Mouse (Mus musculus) neural tube, embryonic 15.5 days (tissue): ENCODE measurements around the gene Retreg3. TPM values are rescaled to one million over a fixed set of nuclear protein-coding genes. Genes with fewer than 3 reads are reported as not detected.

ENCODE experiments used
- ATAC-seq: fragments of 200-750 bp; cut with Nextera tagmentation; 2 replicates; pipeline ENCODE4 v1.8.0; 2017; ENCODE audit warnings: mild to moderate bottlenecking, moderate TSS enrichment, moderate library complexity; ENCODE audit not compliant: low FRiP score
- H3K27ac ChIP-seq: fragments of 300-500 bp; sonication (generic); replicated peaks from 2 replicates; pipeline ENCODE4 v1.5.1; 2015; ENCODE audit warnings: mild to moderate bottlenecking, inconsistent platforms
- H3K27me3 ChIP-seq: fragments of 300-500 bp; sonication (generic); replicated peaks from 2 replicates; pipeline ENCODE4 v1.6.1; 2015; ENCODE audit warnings: inconsistent platforms
- H3K36me3 ChIP-seq: fragments of 300-500 bp; sonication (generic); 2 replicates; pipeline ENCODE4 v1.6.1; 2015; ENCODE audit warnings: inconsistent platforms
- H3K4me1 ChIP-seq: fragments of 300-500 bp; sonication (generic); 2 replicates; pipeline ENCODE4 v1.6.1; 2015; ENCODE audit warnings: inconsistent platforms
- H3K4me2 ChIP-seq: fragments of 300-500 bp; sonication (generic); 2 replicates; pipeline ENCODE4 v1.6.1; 2015; ENCODE audit warnings: inconsistent platforms, mild to moderate bottlenecking, moderate library complexity
- H3K4me3 ChIP-seq: fragments of 300-500 bp; sonication (generic); replicated peaks from 2 replicates; pipeline ENCODE4 v1.5.1; 2015; ENCODE audit warnings: mild to moderate bottlenecking, inconsistent platforms
- H3K9ac ChIP-seq: fragments of 300-500 bp; sonication (generic); replicated peaks from 2 replicates; pipeline ENCODE4 v1.6.1; 2015; ENCODE audit warnings: mild to moderate bottlenecking, inconsistent platforms
- H3K9me3 ChIP-seq: fragments of 300-500 bp; sonication (generic); replicated peaks from 2 replicates; pipeline ENCODE4 v1.6.1; 2016; ENCODE audit warnings: inconsistent platforms
- WGBS: fragments of 180-500 bp; shearing (Covaris S2); methylation state at CpG from one replicate; pipeline ENCODE4 v1.1.7; 2015; ENCODE audit warnings: mixed read lengths; 5-methylcytosine and 5-hydroxymethylcytosine counted together
- polyA plus RNA-seq: library from polyadenylated mRNA; unstranded; fragments of >200 nt; fragmentation: Nextera tagmentation; extraction: Ambion mirVana; gene quantifications from 2 replicates; pipeline ENCODE4 v1.2.1, GENCODE M21; 2015

Retreg3 gene
- polyA plus RNA-seq: 23.5 and 26.0 TPM in 2 replicates

DNA sequence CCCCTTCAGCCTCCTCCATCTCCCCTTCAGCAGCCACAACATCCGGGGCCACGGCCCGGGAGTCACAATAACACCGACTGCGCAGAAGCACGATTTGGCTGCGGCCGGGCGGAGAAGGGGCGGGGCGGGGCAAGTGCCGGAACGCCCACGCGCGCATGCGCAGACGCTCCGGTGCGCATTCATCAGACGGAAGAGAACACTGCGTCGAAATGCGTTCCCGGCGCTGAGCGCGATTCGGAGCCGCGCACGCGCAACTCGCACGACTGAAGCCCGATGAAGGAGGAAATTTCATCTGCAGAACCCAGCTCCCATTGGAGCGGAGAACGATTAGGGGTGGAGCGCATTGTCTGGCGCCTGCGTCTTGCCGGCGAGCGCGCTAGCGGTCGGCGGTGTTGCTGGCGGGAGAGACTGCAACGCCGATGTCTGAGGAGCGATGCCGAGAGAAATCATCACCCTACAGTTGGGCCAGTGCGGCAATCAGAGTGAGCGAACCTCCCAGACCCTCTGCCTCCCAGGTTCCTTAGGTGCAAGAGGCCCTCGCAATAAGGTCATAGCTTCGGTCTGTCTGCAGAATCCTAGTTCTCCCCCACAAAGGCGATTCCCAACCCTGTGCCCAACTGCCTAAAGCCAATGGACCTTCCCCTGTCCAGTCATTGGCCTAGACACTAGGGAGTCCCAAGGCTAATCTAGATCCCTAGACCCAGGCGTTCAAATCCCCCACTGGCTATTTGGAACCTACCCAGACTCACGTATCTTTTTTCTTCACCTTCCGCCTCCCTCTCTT lies at the start of gene Retreg3, which contains the start of gene Tubg1:
Gene Retreg3, minus strand, starts transcription at position 133 of the 784 bp plus-strand sequence.
Gene Tubg1, plus strand, starts transcription at position 178 of the 784 bp plus-strand sequence.
- Histone ChIP-seq H3K9ac (peak within 1 kb of the TSS; percentile 93), H3K27me3 (no peaks in the 10 kb centered on the region), H3K4me3 (peak within 1 kb of the TSS; percentile 89), H3K27ac (peak within 1 kb of the TSS; percentile 94), H3K4me2 (peak within 1 kb of the TSS; percentile 95), H3K36me3 (peaks cover 19% of the 10 kb centered on the region), H3K9me3 (no peaks in the 10 kb centered on the region), H3K4me1 (peaks cover 49% of the 10 kb centered on the region)
- under 1% methylated on average over 61 of the region's 61 CpGs for WGBS
- peak; percentile 96 for ATAC-seq

DNA sequence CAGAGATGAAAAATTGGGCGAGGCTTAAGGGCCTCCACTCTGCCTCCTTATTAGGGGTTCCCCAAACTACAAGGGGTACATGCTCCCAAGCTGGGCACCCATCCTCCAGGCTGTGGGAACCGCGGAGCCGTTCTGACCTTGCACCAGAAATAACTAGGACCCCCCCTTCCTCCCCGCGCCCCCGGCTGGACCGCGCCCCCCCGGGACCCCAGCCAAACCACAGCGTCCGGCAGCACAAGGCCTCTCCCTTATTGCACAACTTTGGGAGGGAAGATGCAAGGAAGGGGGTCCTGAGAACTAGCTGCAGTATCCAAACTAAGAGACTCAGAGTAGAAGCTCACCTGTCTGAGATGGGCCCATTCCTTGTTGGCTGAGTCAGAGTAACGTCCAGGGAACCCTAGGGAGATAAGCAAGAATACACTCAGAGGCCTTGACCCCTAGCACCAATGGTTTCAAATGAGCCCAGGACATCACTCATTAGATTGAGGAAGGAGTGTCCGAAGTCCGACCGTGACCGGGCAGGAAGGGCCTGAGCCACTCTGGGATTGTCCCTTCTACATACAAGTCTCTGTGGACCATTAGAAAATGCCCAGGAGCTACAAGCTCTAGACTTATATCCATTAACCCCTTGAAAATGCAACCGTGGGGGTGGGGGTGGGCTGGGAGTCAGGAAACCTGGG lies 48.7 kb upstream of the Retreg3 start:
- H3K36me3 ChIP-seq: peaks cover 24% of the 10 kb centered on the region
- H3K9ac ChIP-seq: no peak overlapping the region
- no peak for ATAC-seq
- H3K9me3 ChIP-seq: no peaks in the 10 kb centered on the region
- no peak overlapping the region for H3K27ac ChIP-seq
- H3K4me1 ChIP-seq: peaks cover 55% of the 10 kb centered on the region
- peak overlapping the region; percentile 76 for H3K4me2 ChIP-seq
- H3K27me3 ChIP-seq: peaks cover 62% of the 10 kb centered on the region
- 71% methylated on average over 18 of the region's 18 CpGs for WGBS
- peak overlapping the region; percentile 9; the same call in 1 of the 2 replicates for H3K4me3 ChIP-seq

DNA sequence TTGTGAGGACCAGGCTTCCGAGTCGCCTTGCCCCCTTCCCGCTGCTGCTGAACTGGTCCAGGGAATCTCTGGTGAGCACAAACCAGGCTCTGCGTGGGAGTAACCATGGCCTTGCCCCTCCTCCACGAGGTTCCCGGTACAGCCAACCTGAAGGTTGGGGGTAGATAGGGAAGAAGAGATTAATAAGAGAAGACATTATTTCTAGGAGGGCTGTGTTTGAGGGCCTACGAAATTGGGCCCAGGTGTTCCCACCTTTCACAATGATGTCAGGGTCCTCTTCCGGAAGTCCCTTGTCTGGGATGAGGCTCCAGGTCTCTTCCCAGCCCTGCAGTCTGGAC lies 48.2 kb upstream of the Retreg3 start:
- H3K9ac ChIP-seq: no peak overlapping the region
- 55% methylated on average over 8 of the region's 8 CpGs for WGBS
- H3K9me3 ChIP-seq: no peaks in the 10 kb centered on the region
- peak overlapping the region; percentile 76; the same call in 1 of the 2 replicates for H3K4me2 ChIP-seq
- ATAC-seq: no peak
- peaks cover 49% of the 10 kb centered on the region for H3K4me1 ChIP-seq
- H3K4me3 ChIP-seq: no peak overlapping the region
- H3K27ac ChIP-seq: no peak overlapping the region
- peaks cover 67% of the 10 kb centered on the region for H3K27me3 ChIP-seq
- H3K36me3 ChIP-seq: peaks cover 29% of the 10 kb centered on the region

DNA sequence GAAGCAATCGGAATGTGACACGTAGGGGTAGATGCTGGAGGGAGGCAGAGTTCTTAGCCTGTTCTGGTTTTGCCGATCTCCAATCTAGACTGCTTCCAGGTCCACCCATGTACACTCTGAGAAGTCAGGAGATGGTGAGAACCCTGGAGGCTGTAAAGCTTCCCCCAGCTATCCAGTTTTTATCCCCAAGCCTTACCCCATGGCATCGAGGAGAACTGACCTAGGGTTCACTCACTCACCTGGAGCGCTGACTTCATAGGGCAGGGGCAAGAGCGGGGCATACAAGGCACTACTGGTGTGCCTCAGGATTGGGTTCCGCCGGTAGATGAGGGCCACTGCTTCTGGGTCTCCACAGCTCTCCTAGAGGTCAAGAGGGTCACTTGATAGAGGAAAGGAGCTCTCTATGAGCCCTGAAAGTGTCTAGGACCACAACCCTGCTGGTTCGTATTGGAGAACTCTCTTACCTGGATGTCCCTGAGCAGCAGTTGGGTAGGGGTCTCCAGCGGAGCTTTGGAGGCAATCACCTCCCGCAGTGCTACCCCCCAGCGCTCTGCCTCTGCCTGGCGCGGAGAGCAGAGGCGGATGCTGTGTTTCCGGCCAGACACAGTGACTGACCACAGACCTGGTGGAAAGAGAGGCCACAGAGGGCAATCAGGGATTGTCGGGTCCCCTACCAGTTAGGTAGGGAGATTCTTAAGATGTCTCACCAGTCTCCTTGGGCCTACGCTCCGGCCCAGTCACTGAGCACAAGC lies 47.7 kb upstream of the Retreg3 start:
- Histone ChIP-seq H3K36me3 (peaks cover 29% of the 10 kb centered on the region), H3K27me3 (peaks cover 73% of the 10 kb centered on the region), H3K27ac (no peak overlapping the region), H3K9me3 (no peaks in the 10 kb centered on the region), H3K4me2 (no peak overlapping the region), H3K4me3 (no peak overlapping the region), H3K4me1 (peaks cover 45% of the 10 kb centered on the region), H3K9ac (no peak overlapping the region)
- WGBS: 51% methylated on average over 19 of the region's 19 CpGs
- ATAC-seq: no peak

DNA sequence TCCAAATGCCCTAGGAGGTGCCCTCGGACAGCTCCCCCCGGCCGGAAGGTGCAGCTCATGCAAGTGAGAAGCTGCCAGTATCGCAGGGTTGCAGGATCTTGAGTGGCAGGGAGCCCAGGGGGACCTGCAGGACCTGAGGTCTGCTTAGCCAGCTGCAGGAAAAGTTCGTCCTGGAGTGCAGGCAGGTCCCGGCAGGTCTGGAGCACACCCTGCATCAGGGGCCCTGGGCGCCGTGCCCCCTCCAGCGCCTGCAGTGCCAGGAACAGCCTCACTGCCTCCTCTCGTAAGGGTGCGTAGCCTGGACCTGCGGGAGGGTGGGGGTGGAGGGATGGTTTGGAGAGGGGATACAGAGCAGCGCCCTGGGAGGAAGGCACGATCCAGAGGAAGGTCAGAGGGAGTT lies 46.7 kb upstream of the Retreg3 start:
- Histone ChIP-seq H3K4me1 (peaks cover 36% of the 10 kb centered on the region), H3K36me3 (peaks cover 35% of the 10 kb centered on the region), H3K4me2 (no peak overlapping the region), H3K27ac (no peak overlapping the region), H3K9me3 (no peaks in the 10 kb centered on the region), H3K27me3 (peaks cover 82% of the 10 kb centered on the region), H3K9ac (no peak overlapping the region), H3K4me3 (no peak overlapping the region)
- 44% methylated on average over 14 of the region's 14 CpGs for WGBS
- no peak for ATAC-seq

DNA sequence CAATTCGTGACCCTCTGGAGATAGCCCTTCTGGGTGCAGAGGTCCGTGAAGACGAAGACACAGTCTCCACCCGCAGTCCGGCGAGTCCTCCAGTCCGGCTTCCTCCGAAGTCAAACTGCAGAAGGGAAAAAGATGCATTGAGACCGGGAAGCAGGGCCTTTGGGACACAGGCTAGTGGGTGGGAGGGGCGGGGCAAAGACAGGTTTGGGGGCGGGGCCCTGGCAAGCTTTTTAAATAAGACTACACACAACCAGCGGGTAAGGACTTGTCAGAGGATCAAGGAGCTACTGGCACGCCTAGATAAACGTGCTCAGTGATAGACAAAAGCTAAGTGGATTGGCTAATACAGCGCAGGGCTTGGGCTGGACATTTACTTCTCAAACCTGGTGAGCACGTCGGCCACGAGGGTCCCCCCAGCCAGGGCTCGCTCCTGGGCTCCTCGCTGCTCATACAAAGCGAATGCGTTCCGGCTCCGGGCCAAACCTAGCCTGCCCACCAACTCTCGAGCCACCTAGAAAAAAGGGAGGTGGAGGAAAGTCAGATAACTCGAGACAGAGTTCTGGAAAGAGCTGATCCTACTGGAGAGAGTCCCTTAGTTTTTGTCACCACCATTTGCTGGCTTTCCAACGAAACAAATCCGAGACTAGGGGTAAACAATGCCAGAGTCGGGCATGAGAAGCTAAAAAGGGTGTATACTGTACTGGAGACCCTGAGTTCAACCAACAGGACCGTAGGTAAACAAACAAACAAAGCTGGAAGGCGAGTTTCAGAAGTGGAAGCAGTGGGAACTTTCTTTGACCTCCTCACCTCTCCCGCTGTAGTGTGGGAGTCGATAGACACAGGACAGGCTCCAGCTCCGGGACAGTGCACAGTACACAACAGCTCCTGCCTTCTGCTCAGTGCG lies 45.2 kb upstream of the Retreg3 start:
- H3K27ac ChIP-seq: no peak overlapping the region
- H3K9ac ChIP-seq: no peak overlapping the region
- H3K27me3 ChIP-seq: peaks cover 79% of the 10 kb centered on the region
- peaks cover 25% of the 10 kb centered on the region for H3K4me1 ChIP-seq
- no peaks in the 10 kb centered on the region for H3K9me3 ChIP-seq
- WGBS: 26% methylated on average over 35 of the region's 35 CpGs
- no peak for ATAC-seq
- H3K36me3 ChIP-seq: peaks cover 37% of the 10 kb centered on the region
- 0 out of 2 replicates have a peak overlapping the region, but pooled peaks have one; percentile 47 for H3K4me2 ChIP-seq
- H3K4me3 ChIP-seq: no peak overlapping the region

DNA sequence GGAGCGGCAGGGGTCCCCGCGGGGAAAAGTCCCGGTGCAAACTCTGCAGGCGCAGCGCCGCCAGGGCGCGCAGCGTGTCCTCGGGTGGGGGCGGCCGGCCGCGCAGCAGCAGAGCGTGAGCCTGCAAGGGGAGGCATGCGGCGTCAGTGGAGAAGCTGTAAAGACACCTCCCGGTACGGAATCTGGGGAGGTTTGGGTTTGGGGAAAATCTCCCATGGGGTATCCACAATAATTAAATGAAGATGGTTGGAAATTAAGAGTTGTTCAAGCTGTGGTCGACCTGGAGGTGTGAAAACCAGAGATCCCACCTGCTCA lies 44.6 kb upstream of the Retreg3 start:
- no peak overlapping the region for H3K9ac ChIP-seq
- H3K27me3 ChIP-seq: peaks cover 79% of the 10 kb centered on the region
- H3K9me3 ChIP-seq: no peaks in the 10 kb centered on the region
- H3K4me1 ChIP-seq: peaks cover 19% of the 10 kb centered on the region
- H3K27ac ChIP-seq: no peak overlapping the region
- peaks cover 37% of the 10 kb centered on the region for H3K36me3 ChIP-seq
- WGBS: 10% methylated on average over 21 of the region's 21 CpGs
- H3K4me2 ChIP-seq: peak overlapping the region; percentile 47
- peak overlapping the region; percentile 22; the same call in 1 of the 2 replicates for H3K4me3 ChIP-seq
- no peak for ATAC-seq

DNA sequence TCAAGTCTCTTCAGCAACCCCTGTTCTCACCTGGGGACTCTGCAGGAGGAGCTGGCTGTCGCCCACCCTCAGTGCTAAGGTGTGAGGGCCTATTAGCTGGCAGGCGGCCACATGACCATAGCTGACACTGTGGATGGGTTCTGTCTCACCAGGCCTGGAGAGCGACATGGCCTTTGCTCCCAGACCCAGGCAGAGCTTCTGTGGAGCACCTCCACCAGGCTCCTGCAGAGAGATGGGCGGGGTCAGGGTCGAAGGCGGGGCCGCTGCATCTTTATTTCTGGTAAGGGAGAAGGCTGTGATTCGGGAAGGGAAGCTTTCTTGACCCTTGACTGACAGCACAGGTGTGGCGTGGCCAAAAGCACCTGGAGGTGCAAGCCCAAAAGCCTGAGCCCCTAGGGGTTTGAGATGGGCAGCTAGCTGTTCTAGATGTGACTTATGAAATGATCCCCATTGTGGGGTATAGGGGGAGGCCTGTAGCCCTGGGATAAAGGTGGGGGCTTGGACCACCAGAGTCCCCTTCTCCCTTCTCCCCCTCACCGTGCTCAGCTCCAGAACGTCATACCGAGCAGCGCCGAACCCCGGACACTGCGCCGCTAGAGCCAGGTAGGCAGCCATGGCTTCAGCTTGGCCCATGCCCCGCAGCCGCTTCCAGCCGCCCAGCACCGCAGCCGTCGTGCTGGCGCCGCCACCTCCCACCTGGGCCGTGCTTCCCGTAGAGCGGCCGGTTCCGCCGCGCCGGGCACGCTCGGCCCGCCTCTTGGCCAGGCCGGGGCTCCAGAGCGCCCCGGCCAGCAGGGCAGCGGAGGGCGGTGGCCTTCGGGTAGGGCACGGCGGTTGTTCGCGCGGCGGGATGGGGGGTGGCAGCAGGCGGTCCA lies 44.0 kb upstream of the Retreg3 start:
- no peaks in the 10 kb centered on the region for H3K9me3 ChIP-seq
- peak overlapping the region; percentile 47 for H3K4me2 ChIP-seq
- WGBS: 16% methylated on average over 49 of the region's 49 CpGs
- ATAC-seq: no peak; the same call in none of the 2 replicates
- peak overlapping the region; percentile 22; the same call in 1 of the 2 replicates for H3K4me3 ChIP-seq
- H3K27me3 ChIP-seq: peaks cover 73% of the 10 kb centered on the region
- H3K4me1 ChIP-seq: peaks cover 13% of the 10 kb centered on the region
- H3K9ac ChIP-seq: no peak overlapping the region
- peaks cover 37% of the 10 kb centered on the region for H3K36me3 ChIP-seq
- H3K27ac ChIP-seq: no peak overlapping the region

DNA sequence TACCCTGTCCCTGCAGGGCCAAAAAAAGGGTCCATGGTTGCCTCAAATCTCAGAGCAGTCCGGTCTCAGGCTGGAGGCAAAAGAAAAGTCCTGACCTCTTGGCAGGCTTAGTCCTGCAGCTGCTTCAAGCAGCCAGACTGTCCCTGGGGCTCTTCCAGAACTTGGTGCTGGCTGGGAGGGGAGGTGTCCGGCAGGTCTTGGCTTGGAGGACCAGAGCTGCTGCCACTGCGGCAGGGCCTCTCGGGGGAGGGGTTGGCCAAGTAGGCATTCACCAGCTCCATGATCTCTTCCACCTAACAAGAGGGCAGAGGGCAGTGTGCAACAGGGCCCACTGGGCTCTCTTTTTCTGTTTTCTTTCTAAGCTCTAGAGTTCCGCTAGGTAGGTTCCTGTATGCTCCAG lies 43.1 kb upstream of the Retreg3 start:
- peaks cover 68% of the 10 kb centered on the region for H3K27me3 ChIP-seq

DNA sequence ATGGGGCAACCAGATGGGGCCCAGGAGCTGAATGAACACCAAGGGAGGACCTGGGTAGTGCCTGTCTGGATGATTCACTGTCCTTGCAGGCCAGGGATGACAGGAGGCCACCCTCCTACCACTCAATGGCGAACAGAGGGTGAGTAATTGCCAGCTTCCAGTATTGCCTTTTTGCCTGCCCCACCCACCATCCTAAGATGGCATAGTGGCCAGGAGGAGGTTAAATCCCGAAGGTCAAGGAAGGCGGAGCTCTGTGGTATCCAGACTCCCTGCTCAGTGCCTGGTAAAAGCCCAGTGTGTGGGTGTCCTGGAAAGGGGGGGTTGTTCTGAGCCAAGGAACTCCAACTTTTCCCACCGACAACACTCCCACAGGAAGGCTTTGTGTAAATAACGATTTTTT lies 42.6 kb upstream of the Retreg3 start:
- 42% methylated on average over 5 of the region's 5 CpGs for WGBS

More for the DNA sequence above, 43.1 kb upstream of the Retreg3 start:
- WGBS: 57% methylated on average over 5 of the region's 5 CpGs
- Histone ChIP-seq H3K36me3 (peaks cover 38% of the 10 kb centered on the region), H3K4me2 (no peak overlapping the region), H3K27ac (no peak overlapping the region), H3K9me3 (no peaks in the 10 kb centered on the region), H3K4me3 (no peak overlapping the region), H3K9ac (no peak overlapping the region), H3K4me1 (peaks cover 8% of the 10 kb centered on the region)
- no peak for ATAC-seq

More for the DNA sequence above, 42.6 kb upstream of the Retreg3 start:
- H3K27ac ChIP-seq: no peak overlapping the region
- ATAC-seq: no peak
- peaks cover 65% of the 10 kb centered on the region for H3K27me3 ChIP-seq
- peaks cover 33% of the 10 kb centered on the region for H3K36me3 ChIP-seq
- no peak overlapping the region for H3K4me3 ChIP-seq
- H3K9me3 ChIP-seq: no peaks in the 10 kb centered on the region
- H3K9ac ChIP-seq: no peak overlapping the region
- peaks cover 8% of the 10 kb centered on the region for H3K4me1 ChIP-seq
- H3K4me2 ChIP-seq: no peak overlapping the region
